Mouse (Mus musculus) small intestine, adult 2 months (tissue): ENCODE measurements at regions not wholly inside any gene's neighbourhood (a gene's known extent, or its start where the extent isn't known, plus 50 kb on each side); places are given as distances from the start of the nearest gene placed in this dataset.

Source experiments
- CTCF ChIP-seq: fragments of 200-500 bp; IDR thresholded peaks from 2 replicates; pipeline ENCODE4 v1.5.1; 2012; ENCODE audit warnings: low read depth, mild to moderate bottlenecking, control low read depth, inconsistent platforms, low read length, moderate library complexity, mixed read lengths; ENCODE audit not compliant: insufficient replicate concordance, insufficient read length; ENCODE audit errors: extremely low read depth
- POLR2A ChIP-seq: fragments of 200-500 bp; IDR thresholded peaks from 2 replicates; pipeline ENCODE4 v1.6.1; 2012; ENCODE audit warnings: low read depth, mild to moderate bottlenecking, control low read depth, inconsistent platforms, low read length, moderate library complexity

- no peak for TF ChIP-seq POLR2A
- TF ChIP-seq CTCF: no peak
Observed at GRCm38 (mm10) chr10:98646311-98646999, 267.8 kb upstream of the Atp2b1 start.
